ENCODE assay signal across 8 mouse cellular contexts in genomic region chr1:191096871-191097681, GRCm38 (mm10). TPM values are rescaled to one million over a fixed set of nuclear protein-coding genes. Genes with fewer than 3 reads are reported as not detected.
A peak's percentile ranks its signal among the peaks of the same experiment; 100 is the strongest.
DNase-seq lines count a peak whose midpoint lies in the region; ATAC-seq and TF ChIP-seq lines count a peak whose summit lies in the region.

No protein-coding gene starts in this region.

- TF ChIP-seq POLR2A in kidney, adult 2 months (IDR thresholded peaks at IDR 0.05; ENCODE audit: low read depth, low read length): no peak

- H3K36me3 ChIP-seq in heart, embryonic 12.5 days: no peaks in the 10 kb centered on the region
- no peaks in the 10 kb centered on the region for H3K36me3 ChIP-seq in embryonic facial prominence, embryonic 12.5 days
- no peaks in the 10 kb centered on the region for H3K36me3 ChIP-seq in kidney, adult 2 months (ENCODE audit: control insufficient read depth, insufficient read depth, low read length)
- no peaks in the 10 kb centered on the region for H3K36me3 ChIP-seq in midbrain, embryonic 11.5 days (ENCODE audit: control insufficient read depth, insufficient read depth, low read length)

- H3K27ac ChIP-seq in heart, embryonic 12.5 days (ENCODE audit: poor library complexity, severe bottlenecking): no peak overlapping the region
- H3K27ac ChIP-seq in embryonic facial prominence, embryonic 12.5 days: no peak overlapping the region
- H3K27ac ChIP-seq in kidney, adult 2 months (ENCODE audit: insufficient read depth, low read depth, low read length): no peak overlapping the region
- no peak overlapping the region for H3K27ac ChIP-seq in midbrain, embryonic 11.5 days (ENCODE audit: low read depth, low read length)

- 44% methylated on average over 14 of the region's 14 CpGs for WGBS in heart, embryonic 12.5 days
- 47% methylated on average over 14 of the region's 14 CpGs for WGBS in embryonic facial prominence, embryonic 12.5 days
- 44% methylated on average over 14 of the region's 14 CpGs for WGBS in kidney, adult 2 months
- 60% methylated on average over 14 of the region's 14 CpGs for WGBS in midbrain, embryonic 11.5 days

- DNase-seq in heart, postnatal 10 days: no peak
- DNase-seq in kidney, adult 2 months: peak; percentile 53
- peak; percentile 89 for DNase-seq in midbrain, embryonic 11.5 days (ENCODE audit: low spot score, missing footprints)
- DNase-seq in left cerebral cortex, adult 9 months (ENCODE audit: low spot score in 2 of 2): no peak
- DNase-seq in B cell, adult 2 months: no peak

- H3K9ac ChIP-seq in heart, embryonic 12.5 days: peak overlapping the region; percentile 70; the same call in 1 of the 2 replicates
- H3K9ac ChIP-seq in embryonic facial prominence, embryonic 12.5 days: 0 out of 2 replicates have a peak overlapping the region, but pooled peaks have one; percentile 62
- peak overlapping the region; percentile 7; the same call in 1 of the 2 replicates for H3K9ac ChIP-seq in midbrain, embryonic 11.5 days (ENCODE audit: low read length)

- ATAC-seq in heart, embryonic 12.5 days (ENCODE audit: insufficient number of reproducible peaks, low FRiP score): no peak
- ATAC-seq in embryonic facial prominence, embryonic 12.5 days (ENCODE audit: insufficient number of reproducible peaks, insufficient read depth, low FRiP score, low TSS enrichment): no peak
- 0 out of 2 replicates have a peak, but pooled peaks have one; percentile 12 for ATAC-seq in midbrain, embryonic 11.5 days (ENCODE audit: low FRiP score)
- no peak for ATAC-seq in erythroid progenitor cell, adult 5-6 weeks (replicated peaks; ENCODE audit: low FRiP score, poor library complexity, severe bottlenecking)

- H3K9me3 ChIP-seq in heart, embryonic 12.5 days (replicated peaks): no peaks in the 10 kb centered on the region
- H3K9me3 ChIP-seq in embryonic facial prominence, embryonic 12.5 days: no peaks in the 10 kb centered on the region
- H3K9me3 ChIP-seq in midbrain, embryonic 11.5 days (ENCODE audit: control insufficient read depth, low read length): no peaks in the 10 kb centered on the region; the same call in 1 of the 2 replicates

- TF ChIP-seq CTCF in kidney, adult 2 months (conservative IDR thresholded peaks at IDR 0.05; ENCODE audit: insufficient read depth, insufficient read length, low read depth, low read length): no peak

- peak overlapping the region; percentile 72 for H3K4me3 ChIP-seq in heart, embryonic 12.5 days
- H3K4me3 ChIP-seq in embryonic facial prominence, embryonic 12.5 days: peak overlapping the region; percentile 65
- H3K4me3 ChIP-seq in kidney, adult 2 months (ENCODE audit: insufficient read depth, low read depth, low read length): 0 out of 2 replicates have a peak overlapping the region, but pooled peaks have one; percentile 63
- peak overlapping the region; percentile 62 for H3K4me3 ChIP-seq in midbrain, embryonic 11.5 days (ENCODE audit: low read depth, low read length)

- peak overlapping the region; percentile 98 for H3K4me2 ChIP-seq in heart, embryonic 12.5 days
- peak overlapping the region; percentile 96 for H3K4me2 ChIP-seq in embryonic facial prominence, embryonic 12.5 days (replicated peaks)
- H3K4me2 ChIP-seq in midbrain, embryonic 11.5 days: peak overlapping the region; percentile 99

- peaks cover 21% of the 10 kb centered on the region for H3K4me1 ChIP-seq in heart, embryonic 12.5 days (replicated peaks)
- peaks cover 13% of the 10 kb centered on the region; the same call in 1 of the 2 replicates for H3K4me1 ChIP-seq in embryonic facial prominence, embryonic 12.5 days
- no peaks in the 10 kb centered on the region for H3K4me1 ChIP-seq in kidney, adult 2 months (ENCODE audit: control insufficient read depth, insufficient read depth, low read length)
- H3K4me1 ChIP-seq in midbrain, embryonic 11.5 days (ENCODE audit: control insufficient read depth, insufficient read depth, low read length): peaks cover 3% of the 10 kb centered on the region; the same call in 1 of the 2 replicates

- H3K27me3 ChIP-seq in heart, embryonic 12.5 days (replicated peaks): peaks cover 15% of the 10 kb centered on the region
- H3K27me3 ChIP-seq in embryonic facial prominence, embryonic 12.5 days: peaks cover 7% of the 10 kb centered on the region; the same call in 1 of the 2 replicates
- H3K27me3 ChIP-seq in kidney, adult 2 months (replicated peaks; ENCODE audit: control insufficient read depth, insufficient read depth, low read length): no peaks in the 10 kb centered on the region
- H3K27me3 ChIP-seq in midbrain, embryonic 11.5 days (ENCODE audit: control insufficient read depth, insufficient read depth, low read length): peaks cover 21% of the 10 kb centered on the region

- intact Hi-C loops in heart, postnatal 10 days (cut with DNase I): loop anchor here (5.0 kb wide), 1 partner anchor 75 kb away; no protein-coding TSS in a partner anchor

RNA-seq across cellular contexts. Expression of gene Batf3, which starts 0.6 kb away (rescaled TPM):
- 2.4 and 4.8 TPM in 2 replicates for polyA plus RNA-seq in heart, embryonic 12.5 days (2016; fragmentation: Nextera tagmentation; extraction: Ambion mirVana)
- total RNA-seq in heart, postnatal 10 days (2021): under 1 TPM; 0.57 to 0.97 TPM
- 10.8 and 11.5 TPM in 2 replicates for polyA plus RNA-seq in embryonic facial prominence, embryonic 12.5 days (2016; fragmentation: Nextera tagmentation; extraction: Ambion mirVana)
- 4.1 and 4.9 TPM in 2 replicates for polyA plus RNA-seq in kidney, adult 2 months (2012; rRNA removed)
- 2.9 and 3.5 TPM in 2 replicates for polyA plus RNA-seq in midbrain, embryonic 11.5 days (2014; fragmentation: Nextera tagmentation; extraction: Ambion mirVana)
- 1.4 TPM in 1 of 2 replicates, not detected in the other for total RNA-seq in erythroid progenitor cell, adult 5-6 weeks (2015; ENCODE audit: low replicate concordance)
- not detected in 2 replicates for total RNA-seq in erythroid progenitor cell, adult 5-6 weeks (2017; ENCODE audit: low replicate concordance)

RNA-seq across cellular contexts. Expression of gene Nsl1, which starts 34.3 kb away (rescaled TPM):
- polyA plus RNA-seq in heart, embryonic 12.5 days (2016; fragmentation: Nextera tagmentation; extraction: Ambion mirVana): 15.2 and 16.7 TPM in 2 replicates
- 1 to 10 TPM; 2.3 to 2.7 TPM for total RNA-seq in heart, postnatal 10 days (2021)
- polyA plus RNA-seq in embryonic facial prominence, embryonic 12.5 days (2016; fragmentation: Nextera tagmentation; extraction: Ambion mirVana): 22.4 and 23.9 TPM in 2 replicates
- 0.31 and 0.43 TPM in 2 replicates for polyA plus RNA-seq in kidney, adult 2 months (2012; rRNA removed)
- polyA plus RNA-seq in midbrain, embryonic 11.5 days (2014; fragmentation: Nextera tagmentation; extraction: Ambion mirVana): 21.9 and 22.8 TPM in 2 replicates
- total RNA-seq in erythroid progenitor cell, adult 5-6 weeks (2015; ENCODE audit: low replicate concordance): 13.3 and 33.1 TPM in 2 replicates
- total RNA-seq in erythroid progenitor cell, adult 5-6 weeks (2017; ENCODE audit: low replicate concordance): 24.9 and 26.4 TPM in 2 replicates

RNA-seq across cellular contexts. Expression of gene Tatdn3, which starts 34.3 kb away (rescaled TPM):
- polyA plus RNA-seq in heart, embryonic 12.5 days (2016; fragmentation: Nextera tagmentation; extraction: Ambion mirVana): 19.1 and 22.6 TPM in 2 replicates
- total RNA-seq in heart, postnatal 10 days (2021): 10 to 100 TPM; 20.6 to 26.8 TPM
- 16.1 and 17.7 TPM in 2 replicates for polyA plus RNA-seq in embryonic facial prominence, embryonic 12.5 days (2016; fragmentation: Nextera tagmentation; extraction: Ambion mirVana)
- polyA plus RNA-seq in kidney, adult 2 months (2012; rRNA removed): 8.1 and 10.4 TPM in 2 replicates
- 11.3 and 11.6 TPM in 2 replicates for polyA plus RNA-seq in midbrain, embryonic 11.5 days (2014; fragmentation: Nextera tagmentation; extraction: Ambion mirVana)
- total RNA-seq in erythroid progenitor cell, adult 5-6 weeks (2015; ENCODE audit: low replicate concordance): 6.3 and 24.1 TPM in 2 replicates
- 3.9 and 22.1 TPM in 2 replicates for total RNA-seq in erythroid progenitor cell, adult 5-6 weeks (2017; ENCODE audit: low replicate concordance)

Comparison
In these comparisons a context has a peak if more than half of its experiments do, and no peak if none do; other contexts are left out.
1. H3K9ac ChIP-seq: peak in every context shown above with its lines; median percentile 70 in heart, embryonic 12.5 days; 62 in embryonic facial prominence, embryonic 12.5 days; 7 in midbrain, embryonic 11.5 days.
2. DNase-seq: peak in kidney, adult 2 months (single experiment) and midbrain, embryonic 11.5 days (single experiment); none in heart, postnatal 10 days (0 of 2), left cerebral cortex, adult 9 months (0 of 2) and B cell, adult 2 months (0 of 2).
3. RNA of gene Nsl1, which starts 34.3 kb away (polyA plus RNA-seq): 21.9 to 22.8 TPM in midbrain, embryonic 11.5 days, 22.4 to 23.9 TPM in embryonic facial prominence, embryonic 12.5 days and 15.2 to 16.7 TPM in heart, embryonic 12.5 days; 0.31 to 0.43 TPM in kidney, adult 2 months; every median in the first group is over 10 times any median in the second.
4. Peak in every context shown above with its lines, with median percentiles within 50 percentile points of each other: H3K4me2 ChIP-seq and H3K4me3 ChIP-seq.